Mouse (Mus musculus): ENCODE data around the gene Srsf5.
"Not testable (repeated sequence)": the region's sequence is repeated elsewhere in the genome, so short reads cannot be mapped to it uniquely, and the experiment has no call there.

Srsf5 gene

DNA sequence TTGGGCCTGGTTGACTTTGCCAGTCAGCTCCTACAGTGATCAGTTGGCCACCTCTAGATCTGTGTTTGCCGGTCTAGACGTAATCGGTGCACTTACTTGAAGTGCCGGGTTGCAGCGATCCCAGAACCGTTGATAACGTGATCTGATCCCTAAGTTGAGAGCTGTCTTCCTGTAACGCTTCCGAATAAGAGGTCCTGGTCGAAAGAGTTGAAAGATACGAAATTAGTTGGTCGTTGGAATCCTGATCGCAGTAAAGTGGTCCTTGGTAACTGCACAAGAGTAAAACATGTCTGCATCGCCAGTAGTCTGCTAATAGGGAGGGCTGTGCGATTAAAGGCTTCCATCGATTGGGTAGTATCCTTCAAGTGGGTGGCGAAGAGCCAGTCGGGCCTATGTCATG is 2.9 kb downstream of the Srsf5 start:
- DNase-seq (ENCODE audit: low spot score in 2 of 2): no peak

DNA sequence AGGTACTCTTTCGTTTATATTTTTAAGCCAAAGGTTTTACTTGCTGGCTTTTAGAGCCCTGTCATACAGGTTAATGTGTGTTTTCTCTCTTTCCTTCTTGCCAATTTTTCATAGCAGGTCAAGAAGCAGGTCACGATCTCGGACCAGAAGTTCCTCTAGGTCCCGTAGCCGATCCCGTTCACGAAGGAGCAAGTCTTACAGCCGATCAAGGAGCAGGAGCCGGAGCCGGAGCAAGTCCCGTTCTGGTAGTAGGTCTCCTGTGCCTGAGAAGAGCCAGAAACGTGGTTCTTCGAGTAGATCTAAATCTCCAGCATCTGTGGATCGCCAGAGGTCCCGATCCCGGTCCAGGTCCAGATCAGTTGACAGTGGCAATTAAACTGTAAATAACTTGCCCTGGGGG is 4.3 kb downstream of the Srsf5 start:
- DNase-seq (ENCODE audit: low spot score in 2 of 2): not testable (repeated sequence)

DNA sequence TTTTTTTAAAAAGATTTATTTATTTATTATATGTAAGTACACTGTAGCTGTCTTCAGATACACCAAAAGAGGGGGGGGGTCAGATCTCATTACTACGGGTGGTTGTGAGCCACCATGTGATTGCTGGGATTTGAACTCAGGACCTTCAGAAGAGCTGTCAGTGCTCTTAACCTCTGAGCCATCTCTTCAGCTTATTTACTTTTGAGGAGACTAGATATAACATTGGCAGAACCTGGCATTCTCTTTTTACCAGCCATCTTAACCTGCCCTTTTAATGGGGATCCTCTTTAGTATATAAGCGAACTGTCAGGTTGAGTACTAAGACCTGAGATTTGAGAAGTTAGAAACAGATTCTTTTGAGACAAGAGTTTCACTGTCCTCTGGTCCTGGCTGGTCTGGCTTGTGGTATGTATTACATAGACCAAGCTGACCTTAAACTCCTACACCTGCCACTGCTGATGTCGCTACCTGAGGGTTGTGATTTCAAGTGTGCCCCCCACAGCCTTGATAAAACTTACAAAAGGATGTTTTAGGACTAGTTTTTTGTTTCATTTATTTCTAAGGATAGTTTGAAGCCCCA is 6.4 kb downstream of the Srsf5 start:
- DNase-seq (ENCODE audit: low spot score in 2 of 2): no peak

DNA sequence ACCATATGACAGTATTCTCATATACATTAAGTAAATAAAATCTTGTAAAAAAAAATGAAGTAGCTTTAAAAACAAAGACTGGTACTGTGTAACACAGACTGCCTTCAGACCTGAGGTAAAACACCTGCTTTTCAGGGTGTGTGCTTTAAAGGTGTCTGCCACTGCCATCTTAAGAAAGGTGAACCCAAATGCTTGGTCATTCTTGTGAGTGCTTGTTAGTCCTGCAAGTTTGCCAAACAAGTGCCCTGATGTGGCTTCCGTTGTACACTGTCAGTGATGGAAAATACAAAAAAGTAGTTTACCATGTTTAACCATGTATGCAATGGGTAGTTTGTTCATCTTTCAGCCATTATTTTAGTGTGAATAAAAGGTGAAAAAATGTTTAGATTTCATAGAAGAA is 7.2 kb downstream of the Srsf5 start:
- DNase-seq (ENCODE audit: low spot score in 2 of 2): no peak

DNA sequence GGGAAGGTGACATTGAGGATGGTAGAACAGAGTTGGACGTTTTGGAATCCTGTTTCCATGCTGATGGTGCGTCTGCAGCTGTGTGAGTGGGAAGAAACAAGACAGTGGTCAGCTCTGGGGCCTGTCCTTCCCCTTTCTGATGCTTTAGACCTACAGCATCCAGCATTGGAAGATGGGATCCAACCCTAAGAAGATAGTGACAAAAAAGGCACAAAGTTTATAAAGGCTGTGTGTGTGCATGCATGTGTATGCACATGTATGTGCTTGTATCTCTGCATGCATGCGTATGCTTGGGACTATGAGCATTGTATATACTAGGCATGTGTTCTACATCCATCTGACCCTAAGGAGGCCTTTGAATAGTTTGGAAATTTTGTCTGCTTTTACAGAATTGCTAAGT is 10.7 kb downstream of the Srsf5 start:
- no peak for DNase-seq (ENCODE audit: low spot score in 2 of 2)

DNA sequence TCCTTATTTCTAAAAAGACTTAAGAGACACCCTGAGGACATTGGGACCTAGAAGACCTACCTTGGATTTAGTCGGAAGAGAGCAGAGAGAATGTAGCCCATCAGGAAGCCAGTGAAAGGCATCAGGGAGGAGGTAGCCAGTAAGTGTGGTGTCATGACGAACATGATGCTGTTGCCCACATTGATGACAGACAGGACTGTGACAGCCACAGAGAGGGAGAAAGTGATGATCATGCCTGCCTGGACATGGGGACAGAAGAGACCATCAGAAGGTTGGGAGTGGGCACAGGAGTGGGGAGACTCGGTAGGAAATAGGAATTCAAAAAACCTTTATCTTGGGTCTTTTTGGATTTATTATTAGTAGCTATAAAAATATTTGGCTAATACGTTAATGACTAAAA is 12.7 kb downstream of the Srsf5 start:
- DNase-seq (ENCODE audit: low spot score in 2 of 2): no peak

DNA sequence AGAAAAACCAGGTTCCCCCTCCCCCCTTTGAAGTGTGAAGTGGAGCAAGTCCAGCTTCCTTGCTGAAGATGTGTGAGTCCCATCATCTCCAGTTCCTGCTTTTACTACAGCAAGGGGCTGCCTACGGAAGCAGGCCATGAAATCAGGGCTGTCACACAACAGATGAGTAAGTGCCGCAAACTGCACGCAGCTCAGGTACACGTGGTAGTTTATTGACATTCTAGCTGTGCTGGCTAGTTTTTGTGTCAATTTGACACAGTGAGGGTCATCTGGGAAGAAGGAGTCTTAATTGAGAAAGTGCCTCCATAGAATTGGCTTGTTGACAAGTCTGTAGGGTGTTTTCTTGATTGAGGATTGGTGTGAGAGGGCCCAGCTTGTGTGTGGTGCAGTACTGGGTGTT is 17.3 kb downstream of the Srsf5 start:
- no peak for DNase-seq (ENCODE audit: low spot score in 2 of 2)

DNA sequence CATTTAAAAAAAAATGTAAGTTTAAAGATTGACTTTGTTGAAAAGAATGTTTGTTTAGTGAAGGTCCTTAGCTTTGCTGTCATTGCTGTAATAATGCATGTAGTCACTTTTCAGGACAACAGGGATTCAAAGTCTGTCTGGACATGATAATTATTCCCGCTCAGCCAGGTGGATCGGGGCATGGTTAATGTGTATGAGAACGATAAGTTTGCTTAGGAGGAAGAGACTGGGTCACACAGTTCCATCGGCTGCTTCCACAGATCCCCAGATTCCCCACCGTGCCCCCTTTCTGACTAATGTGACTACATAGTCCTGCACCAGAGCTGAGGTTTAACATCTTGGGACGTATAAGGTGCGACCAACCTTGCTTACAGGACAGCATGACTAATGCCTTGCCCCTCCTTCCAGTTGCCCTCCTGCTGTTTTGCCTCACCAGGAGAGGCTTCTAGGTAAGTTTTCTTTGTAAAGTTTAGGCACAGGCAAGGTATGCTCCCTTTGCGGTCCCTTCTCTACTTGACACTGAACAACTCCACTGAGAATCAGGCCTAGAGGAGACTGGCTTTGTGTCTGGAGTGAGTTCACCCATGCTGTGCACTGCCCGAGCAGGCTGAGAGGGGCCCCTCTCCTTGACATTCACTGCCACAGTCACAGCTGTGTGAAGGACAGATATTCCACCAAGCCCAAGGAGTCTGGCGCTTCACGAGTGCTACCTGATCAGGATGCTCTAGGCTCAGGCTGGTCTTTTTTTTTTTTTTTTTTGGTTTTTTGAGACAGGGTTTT is 20.9 kb downstream of the Srsf5 start:
- no peak for DNase-seq (ENCODE audit: low spot score in 2 of 2)

DNA sequence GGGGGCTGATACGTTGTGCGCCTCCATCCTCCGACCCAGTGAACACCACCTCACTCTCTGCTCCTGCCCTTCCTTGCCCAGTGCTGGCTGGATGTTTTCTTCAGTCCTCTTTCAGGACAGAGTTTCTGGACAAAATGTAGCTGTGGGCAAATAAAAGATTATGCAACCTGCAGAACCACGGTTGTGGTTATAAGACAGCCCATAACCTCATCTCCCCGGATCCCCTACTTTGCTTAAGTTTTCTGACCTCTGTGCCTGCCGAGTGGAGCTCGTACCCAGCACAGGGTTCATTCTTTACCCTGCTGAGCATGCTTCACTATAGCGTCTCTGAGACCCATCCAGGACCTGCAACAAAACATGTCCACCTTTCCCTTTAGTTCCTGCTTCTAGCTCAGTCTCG is 22.6 kb downstream of the Srsf5 start:
- DNase-seq (ENCODE audit: low spot score in 2 of 2): no peak

DNA sequence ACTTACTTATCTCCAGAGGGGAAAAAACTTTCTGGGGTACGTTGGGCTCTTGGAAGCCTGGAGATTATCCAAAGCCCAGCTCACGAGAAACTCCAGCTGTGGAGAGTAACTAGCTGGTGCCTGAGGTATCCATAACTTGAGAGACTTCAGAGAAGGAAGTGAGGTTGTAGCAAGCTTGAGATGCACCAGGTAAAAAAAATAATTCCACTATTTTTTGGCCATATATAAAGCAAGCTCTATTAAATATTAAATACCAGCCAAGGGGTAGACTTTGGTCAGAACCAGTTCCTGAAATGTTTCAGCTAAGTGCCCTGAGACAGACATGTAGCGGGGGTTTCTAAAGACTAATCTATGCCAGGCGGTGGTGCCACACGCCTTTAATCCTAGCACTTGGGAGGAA is 23.3 kb downstream of the Srsf5 start, which contains the start of gene Slc10a1:
Slc10a1 (minus strand) TSS at position 101 of the 400 bp plus-strand sequence.
- DNase-seq (ENCODE audit: low spot score in 2 of 2): no peak

DNA sequence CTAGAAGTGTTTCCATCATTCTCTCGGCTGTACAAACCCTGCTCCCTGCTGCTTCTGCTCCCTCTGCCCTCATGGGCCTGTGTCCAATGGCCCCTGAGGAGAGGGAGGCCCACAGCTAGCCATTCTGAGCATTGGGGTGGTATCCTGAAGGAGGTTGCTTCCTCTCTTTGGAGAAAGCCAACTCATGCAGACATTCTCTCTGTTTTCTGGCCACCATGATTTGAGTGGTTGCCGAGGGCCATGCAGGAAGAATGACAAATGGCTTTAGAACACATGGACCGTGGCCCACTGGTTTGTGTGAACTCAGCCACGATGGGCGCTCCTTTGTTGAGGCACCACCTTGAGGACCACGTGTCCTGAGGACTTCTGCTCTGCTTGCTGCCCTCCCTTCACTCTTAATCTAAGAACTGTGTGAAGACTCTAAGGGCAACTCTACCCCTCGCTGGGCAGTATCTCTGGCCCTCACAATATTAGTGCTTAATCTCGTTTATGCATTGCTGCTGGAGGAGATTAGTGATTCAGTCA is 24.9 kb downstream of the Srsf5 start:
- DNase-seq (ENCODE audit: low spot score in 2 of 2): no peak

DNA sequence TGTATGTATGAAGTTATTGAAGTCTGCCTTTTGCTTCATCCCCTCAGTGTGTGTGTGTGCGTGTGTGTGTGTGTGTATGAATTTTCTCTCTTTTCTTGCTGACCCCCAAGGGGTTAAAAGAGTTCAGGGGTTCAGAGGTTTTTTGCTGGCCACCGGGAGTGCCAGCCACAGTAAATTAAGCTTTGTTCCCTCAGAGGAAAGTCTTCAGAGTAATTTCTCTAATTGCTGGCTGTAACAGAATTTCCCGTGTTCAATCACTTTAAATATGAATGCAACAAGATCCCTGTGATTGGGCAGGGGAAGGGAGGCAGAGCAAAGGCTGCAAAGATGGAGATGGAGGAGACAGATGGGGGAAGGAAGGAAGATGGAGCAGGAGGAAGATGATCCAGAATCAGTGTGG is 26.5 kb downstream of the Srsf5 start:
- DNase-seq (ENCODE audit: low spot score in 2 of 2): no peak

DNA sequence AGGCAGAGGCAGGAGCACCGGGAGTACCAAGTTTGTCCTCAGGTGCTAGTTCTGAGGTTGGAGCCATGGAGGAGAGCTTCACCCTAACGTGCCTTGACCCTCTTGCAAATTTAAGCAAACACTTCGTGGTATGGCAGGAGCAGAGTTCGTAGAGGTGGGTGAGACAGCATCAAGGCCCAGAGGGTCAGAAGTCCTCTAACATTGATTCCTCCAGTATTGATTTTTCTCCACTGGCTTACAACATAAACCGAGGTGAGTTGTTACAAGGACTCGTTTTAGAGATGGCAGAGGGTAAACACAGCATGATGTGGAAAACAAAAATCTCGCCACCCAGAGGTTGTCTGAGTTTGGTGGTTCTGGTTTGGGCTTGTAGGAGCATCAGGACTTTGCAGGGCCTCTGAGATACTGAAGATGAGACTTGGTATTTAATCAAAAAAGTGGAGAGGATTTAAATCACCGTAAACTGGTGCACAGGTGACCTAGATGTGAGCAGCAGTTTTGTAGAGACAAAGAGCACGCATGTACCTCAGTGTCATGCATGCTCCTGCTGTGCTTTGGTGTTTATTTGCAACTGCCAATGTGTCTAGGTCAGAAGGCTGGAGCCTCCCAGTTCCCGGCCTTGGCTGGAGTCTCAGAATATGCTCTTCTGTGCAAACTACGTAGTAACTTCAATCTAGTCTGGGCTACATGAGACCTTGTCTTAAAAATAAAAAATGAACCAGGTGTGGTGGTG is 30.8 kb downstream of the Srsf5 start:
- DNase-seq (ENCODE audit: low spot score in 2 of 2): no peak

DNA sequence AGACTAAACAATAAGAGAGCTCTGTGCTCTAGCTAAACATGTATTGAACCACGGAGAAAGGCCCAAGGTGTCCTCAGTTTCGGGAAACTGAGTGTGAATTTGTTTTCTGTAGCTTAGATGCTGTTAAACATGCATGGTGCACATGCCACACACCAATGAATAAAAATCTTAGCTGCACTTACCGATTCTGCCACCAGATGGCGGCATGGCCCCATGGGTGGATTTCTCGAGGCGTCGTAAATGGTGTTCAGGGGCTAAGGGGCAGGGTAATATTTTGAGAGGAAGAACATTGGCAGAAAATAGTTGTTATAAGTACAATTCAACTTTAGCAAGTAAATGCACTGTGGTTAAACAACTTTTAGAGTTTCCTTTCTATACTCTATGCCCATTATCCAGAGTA is 37.0 kb downstream of the Srsf5 start:
- DNase-seq (ENCODE audit: low spot score in 2 of 2): peak; percentile 77 to 78

DNA sequence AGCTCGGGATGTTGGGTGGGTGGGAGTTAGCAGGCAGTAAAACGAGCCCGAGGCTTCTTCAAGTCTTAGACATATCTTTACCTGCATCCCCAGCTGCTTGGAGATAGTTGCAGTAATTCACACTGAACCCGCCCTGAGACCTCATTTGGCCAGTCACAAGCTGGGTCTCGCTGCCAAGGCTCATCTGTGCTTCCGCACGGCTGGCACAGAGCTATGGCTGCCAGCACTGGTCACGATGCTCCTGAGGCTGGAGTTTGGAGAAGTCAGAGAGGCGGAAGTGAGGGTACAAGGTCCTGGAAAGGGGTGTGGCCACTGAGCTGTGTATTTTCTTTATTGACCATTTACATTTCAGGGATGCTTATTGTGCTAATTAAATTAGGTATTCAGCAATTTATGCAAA is 38.4 kb downstream of the Srsf5 start:
- DNase-seq (ENCODE audit: low spot score in 2 of 2): no peak

DNA sequence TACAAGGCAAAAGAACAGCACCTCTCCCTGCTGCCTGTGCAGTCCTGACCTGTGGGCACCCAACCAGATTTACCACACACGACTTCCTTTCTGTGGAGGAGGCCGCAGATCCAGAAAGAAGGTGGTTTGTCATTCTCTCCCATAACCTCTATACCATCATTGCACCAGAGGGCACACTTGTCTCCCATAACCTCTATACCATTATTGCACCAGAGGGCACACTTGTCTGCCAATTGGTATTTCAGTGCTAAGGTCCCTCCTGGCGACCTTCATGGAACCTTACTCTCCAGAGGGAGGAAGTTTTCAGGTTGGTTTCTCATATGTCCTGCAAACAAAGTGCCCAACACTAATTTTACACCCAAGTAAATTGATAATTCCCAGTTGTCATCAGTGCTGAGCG is 41.3 kb downstream of the Srsf5 start:
- no peak for DNase-seq (ENCODE audit: low spot score in 2 of 2)

DNA sequence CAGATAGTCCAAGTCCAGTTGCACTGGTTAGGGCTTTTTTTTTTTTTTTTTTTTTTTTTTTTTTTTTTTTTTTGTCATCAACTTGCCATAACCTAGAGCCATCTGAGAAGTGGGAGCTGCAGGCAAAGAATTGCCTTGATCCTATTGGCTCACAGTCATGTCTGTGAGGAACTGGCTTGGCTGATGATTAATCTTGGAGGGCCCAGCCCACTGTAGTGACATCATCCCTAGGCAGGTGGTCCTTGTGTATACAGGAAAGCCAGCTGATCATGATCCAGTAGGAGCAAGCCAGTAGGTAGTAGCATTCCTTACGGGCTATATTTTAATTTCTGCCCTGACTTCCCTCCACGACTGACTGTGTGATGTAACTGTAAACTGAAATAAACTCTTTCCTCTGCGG is 43.0 kb downstream of the Srsf5 start:
- DNase-seq (ENCODE audit: low spot score in 2 of 2): no peak

DNA sequence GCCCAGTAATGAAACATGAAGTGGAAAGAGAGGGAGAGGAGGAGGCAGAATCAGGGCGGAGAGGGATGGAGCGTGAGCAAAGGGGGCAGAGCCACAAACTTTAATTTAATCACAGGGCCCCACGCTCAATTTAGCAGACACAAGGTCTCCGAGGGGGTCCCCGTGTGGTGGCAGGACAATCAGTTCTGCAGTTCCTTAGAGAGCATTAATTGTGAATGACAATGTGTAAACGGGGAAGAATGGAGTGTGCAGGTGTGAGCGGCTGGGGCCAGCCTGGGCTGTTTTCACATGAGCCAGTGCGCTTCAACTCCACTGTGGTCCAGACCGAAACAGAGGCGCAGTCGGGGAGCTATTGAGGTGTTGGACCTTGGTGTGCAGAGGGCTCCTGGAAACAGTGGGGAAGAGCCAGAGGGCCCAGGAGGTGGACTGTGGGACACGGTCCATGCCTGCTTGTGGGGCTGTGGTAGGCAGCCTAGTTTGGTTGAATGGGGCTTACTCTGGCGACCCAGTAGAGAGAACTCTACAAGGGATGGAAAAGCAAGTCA is 45.7 kb downstream of the Srsf5 start:
- no peak for DNase-seq (ENCODE audit: low spot score in 2 of 2)

DNA sequence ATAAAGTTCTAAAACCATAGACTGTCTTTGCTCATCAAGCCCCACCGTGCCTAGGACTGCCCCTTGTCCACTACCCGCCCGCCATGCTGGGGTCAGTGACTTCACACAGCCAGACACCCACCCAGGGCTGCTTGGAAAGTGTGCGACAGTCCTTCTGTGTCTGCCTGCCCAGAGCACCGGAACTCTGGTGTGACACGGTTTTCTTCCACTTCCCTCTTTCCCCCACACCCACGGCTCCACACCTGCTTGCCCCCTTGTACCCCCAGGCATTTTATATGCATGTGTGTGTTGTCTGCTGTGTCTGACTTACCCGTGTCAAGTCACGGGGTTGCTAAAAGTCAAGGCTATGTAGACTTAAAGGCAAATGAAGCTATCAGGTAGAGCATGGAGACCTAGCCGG is 46.5 kb downstream of the Srsf5 start:
- no peak for DNase-seq (ENCODE audit: low spot score in 2 of 2)

DNA sequence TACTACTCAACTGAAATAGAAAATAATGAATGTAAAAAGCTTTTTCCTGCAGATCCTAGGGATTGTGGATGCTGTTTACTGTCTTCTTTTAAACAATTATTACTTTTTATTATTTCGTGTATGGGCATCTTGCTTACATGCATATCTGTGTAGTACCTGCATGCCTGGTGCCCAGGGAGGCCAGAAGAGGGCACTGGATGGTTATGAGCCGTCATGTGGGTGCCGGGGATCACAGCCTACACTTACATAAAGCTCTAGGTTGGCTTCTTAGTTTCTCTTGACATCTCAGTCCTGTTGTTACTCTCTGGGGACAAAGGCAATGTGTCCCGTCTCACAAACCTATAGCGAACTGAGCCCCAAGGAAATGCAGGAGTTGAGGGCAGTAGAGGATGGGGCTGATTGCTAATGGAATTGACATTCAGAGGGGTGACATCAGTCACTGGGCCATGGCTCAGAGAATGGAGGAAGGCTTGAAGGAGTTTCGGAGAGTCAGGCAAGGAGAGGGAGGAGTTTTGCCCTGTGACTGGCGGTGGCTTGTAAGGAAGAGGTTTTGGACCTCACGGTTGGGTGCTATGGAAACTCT is 47.3 kb downstream of the Srsf5 start:
- DNase-seq (ENCODE audit: low spot score in 2 of 2): no peak

DNA sequence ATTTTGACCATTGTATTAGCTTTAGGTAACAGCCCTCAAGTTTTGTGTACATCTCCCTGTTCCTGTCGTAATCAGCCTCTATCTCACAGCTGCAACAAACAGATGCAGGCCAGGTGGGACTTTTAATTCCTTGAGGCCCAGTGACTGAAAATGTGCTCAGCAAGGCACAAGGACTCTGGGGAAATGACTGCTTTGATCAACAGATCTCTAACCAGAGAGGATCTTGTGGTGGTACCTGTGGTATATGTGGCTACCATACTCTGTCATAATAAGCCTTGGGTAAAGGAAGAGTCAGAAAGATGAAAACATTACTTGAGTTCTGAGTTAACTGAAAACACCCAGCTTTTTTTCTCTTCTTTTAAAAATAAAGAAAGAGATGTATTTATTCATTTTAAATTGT is 48.5 kb downstream of the Srsf5 start:
- DNase-seq (ENCODE audit: low spot score in 2 of 2): no peak

DNA sequence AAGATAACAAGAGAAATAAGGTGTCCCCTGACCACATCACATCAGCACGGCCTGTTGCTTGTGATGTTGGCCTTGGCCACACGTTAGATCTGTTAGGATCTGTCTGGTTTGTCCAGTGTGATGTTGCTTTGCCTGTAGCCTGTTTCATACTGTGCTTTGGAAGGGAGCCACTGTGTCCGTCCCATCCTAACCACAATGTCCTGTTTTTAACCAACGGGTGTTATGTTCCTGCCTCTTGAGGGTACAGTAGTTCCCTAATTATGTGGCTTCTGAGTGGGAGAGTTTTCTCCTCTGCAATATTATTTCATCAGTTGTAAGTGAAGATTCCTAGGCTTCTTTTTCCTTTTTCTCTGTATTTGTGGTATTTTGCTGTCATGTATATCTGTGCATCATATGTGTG is 50.0 kb downstream of the Srsf5 start:
- no peak for DNase-seq (ENCODE audit: low spot score in 2 of 2)

Measured in frontal cortex, postnatal 25 days (tissue).